Mouse (Mus musculus) testis, adult 2 months (tissue): ENCODE data around the gene Rps9. TPM values are rescaled to one million over a fixed set of nuclear protein-coding genes. Genes with fewer than 3 reads are reported as not detected.

Source experiments
- H3K27ac ChIP-seq: fragments of 200-500 bp; 2 replicates; pipeline ENCODE4 v1.5.1; 2012; ENCODE audit warnings: low read depth, low read length; ENCODE audit not compliant: control insufficient read depth, insufficient read depth
- H3K27me3 ChIP-seq: fragments of 200-500 bp; 2 replicates; pipeline ENCODE4 v1.6.1; 2012; ENCODE audit warnings: mild to moderate bottlenecking, low read length, moderate library complexity; ENCODE audit not compliant: control insufficient read depth, insufficient read depth
- H3K36me3 ChIP-seq: fragments of 200-500 bp; 2 replicates; pipeline ENCODE4 v1.6.1; 2012; ENCODE audit warnings: mild to moderate bottlenecking, low read length; ENCODE audit not compliant: control insufficient read depth, insufficient read depth
- H3K4me1 ChIP-seq: fragments of 200-500 bp; 2 replicates; pipeline ENCODE4 v1.6.1; 2012; ENCODE audit warnings: low read length; ENCODE audit not compliant: control insufficient read depth, insufficient read depth
- H3K4me3 ChIP-seq: fragments of 200-500 bp; 2 replicates; pipeline ENCODE4 v1.5.1; 2012; ENCODE audit warnings: low read depth, mild to moderate bottlenecking, low read length, moderate library complexity, mixed read lengths; ENCODE audit not compliant: control insufficient read depth
- CTCF ChIP-seq: fragments of 200-500 bp; IDR thresholded peaks from 2 replicates; pipeline ENCODE4 v1.5.1; 2012; ENCODE audit warnings: low read depth, mild to moderate bottlenecking, inconsistent platforms, low read length, moderate library complexity; ENCODE audit not compliant: control insufficient read depth, insufficient read depth, insufficient replicate concordance
- POLR2A ChIP-seq: fragments of 200-500 bp; IDR thresholded peaks from 2 replicates; pipeline ENCODE4 v1.6.1; 2012; ENCODE audit warnings: low read depth, mild to moderate bottlenecking, inconsistent platforms, low read length, moderate library complexity; ENCODE audit not compliant: control insufficient read depth
- polyA plus RNA-seq: library from polyadenylated mRNA; depleted of rRNA; stranded (reverse); fragments of >200 nt; gene quantifications from 2 replicates; pipeline ENCODE4 v1.2.3, GENCODE M21; 2012; rRNA removed

Gene Rps9
- polyA plus RNA-seq: 408 and 458 TPM in 2 replicates

- no peaks in the 10 kb centered on the region; the same call in 1 of the 2 replicates for H3K36me3 ChIP-seq
Measured at GRCm38 (mm10) chr7:3703879-3704441, at the start of gene Rps9. Gene Rps9, plus strand, starts transcription at chr7:3703993.

GRCm38 (mm10) chr7:3656966-3657365, 46.8 kb upstream of the Rps9 start:
- no peak overlapping the region for H3K27ac ChIP-seq
- H3K36me3 ChIP-seq: peaks cover 5% of the 10 kb centered on the region
- no peak overlapping the region for H3K4me3 ChIP-seq
- TF ChIP-seq CTCF: no peak
- no peak for TF ChIP-seq POLR2A
- H3K4me1 ChIP-seq: no peaks in the 10 kb centered on the region
- H3K27me3 ChIP-seq: no peaks in the 10 kb centered on the region

More at GRCm38 (mm10) chr7:3703879-3704441, at the start of gene Rps9:
- H3K27ac ChIP-seq: peak within 1 kb of the TSS; percentile 86
- TF ChIP-seq CTCF: no peak
- peak; percentile 99 for TF ChIP-seq POLR2A
- no peaks in the 10 kb centered on the region for H3K27me3 ChIP-seq
- peak within 1 kb of the TSS; percentile 81 for H3K4me3 ChIP-seq
- H3K4me1 ChIP-seq: no peaks in the 10 kb centered on the region

DNA sequence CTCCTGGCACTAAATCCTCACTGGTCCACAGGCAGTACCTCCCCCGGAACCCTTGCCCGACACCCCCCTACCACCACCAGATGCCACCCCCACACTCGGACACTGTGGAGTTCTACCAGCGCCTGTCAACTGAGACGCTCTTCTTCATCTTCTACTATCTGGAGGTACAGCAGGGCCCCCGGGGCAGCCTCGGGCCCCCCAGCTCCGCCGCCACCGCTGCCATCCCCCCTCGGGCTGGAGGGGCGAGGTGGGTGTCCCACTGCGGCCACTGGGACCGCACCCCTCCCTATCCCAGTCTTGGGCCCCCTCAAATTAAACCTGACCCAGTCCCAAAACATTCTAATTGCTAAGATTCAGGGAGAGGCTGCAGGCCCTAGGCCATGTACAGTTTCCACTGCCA, 45.2 kb upstream of the Rps9 start:
- H3K36me3 ChIP-seq: peaks cover 5% of the 10 kb centered on the region
- H3K27ac ChIP-seq: no peak overlapping the region
- no peaks in the 10 kb centered on the region; the same call in 1 of the 2 replicates for H3K4me1 ChIP-seq
- no peak overlapping the region for H3K4me3 ChIP-seq
- no peaks in the 10 kb centered on the region for H3K27me3 ChIP-seq
- TF ChIP-seq POLR2A (no peak), CTCF (no peak)

- peak overlapping the region; percentile 94 for H3K4me3 ChIP-seq
- no peak for TF ChIP-seq CTCF
- no peak for TF ChIP-seq POLR2A
- no peaks in the 10 kb centered on the region for H3K27me3 ChIP-seq
- peaks cover 2% of the 10 kb centered on the region for H3K36me3 ChIP-seq
- H3K4me1 ChIP-seq: peaks cover 13% of the 10 kb centered on the region
- peak overlapping the region; percentile 59 for H3K27ac ChIP-seq
Measured at GRCm38 (mm10) chr7:3664524-3665214, 39.1 kb upstream of the Rps9 start.

DNA sequence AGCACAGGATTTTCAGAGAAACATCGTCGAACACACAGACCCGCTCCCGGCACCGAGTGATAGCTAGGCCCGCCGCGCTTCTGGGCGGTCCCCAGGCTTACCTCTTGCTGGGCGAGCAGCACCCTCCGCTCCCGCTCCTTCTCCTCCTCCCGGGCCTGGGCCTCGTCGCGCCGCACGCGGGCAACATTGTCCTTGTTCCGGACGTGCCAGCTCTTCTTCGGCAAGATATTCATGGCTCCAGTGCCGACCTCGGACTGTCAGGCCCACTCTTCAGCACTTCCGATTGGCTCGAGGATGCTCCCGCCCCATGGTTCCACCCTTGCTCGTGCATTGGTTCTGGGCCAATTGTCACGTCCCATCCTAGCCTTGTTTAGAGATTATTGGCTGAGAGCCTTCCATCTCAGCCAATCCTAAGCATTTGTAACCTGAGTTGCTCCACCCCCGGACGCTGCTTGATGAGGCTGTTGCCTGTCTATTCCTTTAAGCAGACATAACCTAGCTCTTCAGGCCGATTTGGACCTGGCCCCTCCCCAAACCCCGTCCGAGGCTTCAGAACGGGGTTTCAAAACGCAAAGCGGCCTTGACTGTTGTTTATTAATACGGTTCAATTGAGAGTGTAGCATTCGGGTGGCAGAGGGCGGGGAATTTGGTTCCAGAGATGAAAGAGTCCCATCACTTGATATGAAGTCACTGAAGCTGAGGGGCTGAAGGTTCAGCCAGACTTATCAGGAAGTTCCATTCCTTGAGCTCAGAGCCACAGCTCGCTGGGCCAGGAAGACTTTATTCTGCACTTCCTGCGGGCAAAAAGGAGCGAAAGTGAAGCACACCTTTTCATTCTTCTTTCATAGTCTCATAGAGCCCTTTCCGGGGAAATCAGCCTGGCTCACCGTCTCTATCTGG, 38.3 kb upstream of the Rps9 start, which contains the start of gene Leng1:
Gene Leng1 (minus strand): TSS at position 626 of the 900 bp plus-strand sequence.
- peak within 1 kb of the TSS; percentile 94 for H3K4me3 ChIP-seq
- H3K4me1 ChIP-seq: peaks cover 13% of the 10 kb centered on the region
- no peak for TF ChIP-seq CTCF
- peak; percentile 82 for TF ChIP-seq POLR2A
- peak within 1 kb of the TSS; percentile 81 for H3K27ac ChIP-seq
- H3K27me3 ChIP-seq: no peaks in the 10 kb centered on the region
- no peaks in the 10 kb centered on the region; the same call in 1 of the 2 replicates for H3K36me3 ChIP-seq

DNA sequence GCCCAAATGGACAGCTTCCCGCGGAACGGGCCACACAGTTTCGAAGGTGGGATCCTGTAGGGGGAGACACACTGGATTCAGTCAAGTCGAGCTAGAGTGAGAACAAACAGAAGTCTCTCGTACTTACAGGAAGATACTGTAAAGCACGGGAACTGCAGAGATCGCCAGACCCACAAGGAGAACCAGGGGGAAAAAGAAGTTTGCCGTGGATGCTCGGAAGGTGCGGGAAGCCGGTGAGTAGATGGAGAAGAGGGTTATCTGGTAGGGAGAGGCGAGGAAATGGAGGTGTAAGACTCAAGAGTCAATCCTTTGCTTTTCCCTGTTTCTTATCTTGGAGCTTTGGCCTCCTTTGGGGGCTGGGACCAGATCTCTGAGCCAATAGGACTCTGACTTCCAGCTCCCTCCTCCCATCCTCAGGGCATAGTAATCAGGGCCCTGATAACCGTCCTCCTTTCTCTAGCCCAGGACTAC, 36.8 kb upstream of the Rps9 start:
- Histone ChIP-seq H3K36me3 (no peaks in the 10 kb centered on the region), H3K4me1 (peaks cover 21% of the 10 kb centered on the region), H3K27ac (no peak overlapping the region), H3K27me3 (no peaks in the 10 kb centered on the region), H3K4me3 (peak overlapping the region; percentile 6)
- no peak for TF ChIP-seq CTCF
